Mouse (Mus musculus) liver, embryonic 11.5 days (tissue): ENCODE measurements around the gene Olfr417. TPM values are rescaled to one million over a fixed set of nuclear protein-coding genes. Genes with fewer than 3 reads are reported as not detected.

ENCODE experiments used
- polyA plus RNA-seq: library from polyadenylated mRNA; unstranded; fragments of >200 nt; fragmentation: Nextera tagmentation; extraction: Ambion mirVana; gene quantifications from 2 replicates; pipeline ENCODE4 v1.2.1, GENCODE M21; 2014

The Olfr417 gene
- polyA plus RNA-seq, 1 experiment from 2014 or later = not detected

Other genes with a start within 250 kb of the Olfr417 start
- gene Olfr231, start 244.0 kb upstream of the Olfr417 start, polyA plus RNA-seq = not detected in 2 replicates
- gene Olfr424, start 233.6 kb upstream of the Olfr417 start, polyA plus RNA-seq = not detected in 2 replicates
- gene Olfr420, start 209.5 kb upstream of the Olfr417 start, polyA plus RNA-seq = 0.12 and 0.27 TPM in 2 replicates
- 23.1 and 26.0 TPM in 2 replicates for gene Spta1, start 192.3 kb upstream of the Olfr417 start, polyA plus RNA-seq
- gene Olfr419, start 113.1 kb upstream of the Olfr417 start, polyA plus RNA-seq = 0.12 TPM in 1 of 2 replicates, not detected in the other
- not detected in 2 replicates for gene Mptx1, start 34.6 kb upstream of the Olfr417 start, polyA plus RNA-seq
- not detected in 2 replicates for gene Olfr248, start 25.9 kb downstream of the Olfr417 start, polyA plus RNA-seq
- not detected in 2 replicates for gene Olfr414, start 58.9 kb downstream of the Olfr417 start, polyA plus RNA-seq
- gene Olfr220, start 77.0 kb downstream of the Olfr417 start, polyA plus RNA-seq = not detected in 2 replicates
- gene Fmn2, start 136.7 kb downstream of the Olfr417 start, polyA plus RNA-seq = 0.41 and 0.55 TPM in 2 replicates